Mouse (Mus musculus): ENCODE results near the gene Arhgap42.

Gene Arhgap42

GRCm38 (mm10) chr9:9037017-9037671 is 201.8 kb downstream of the Arhgap42 start:
- DNase-seq (ENCODE audit: low read depth, low spot score): no peak

DNA sequence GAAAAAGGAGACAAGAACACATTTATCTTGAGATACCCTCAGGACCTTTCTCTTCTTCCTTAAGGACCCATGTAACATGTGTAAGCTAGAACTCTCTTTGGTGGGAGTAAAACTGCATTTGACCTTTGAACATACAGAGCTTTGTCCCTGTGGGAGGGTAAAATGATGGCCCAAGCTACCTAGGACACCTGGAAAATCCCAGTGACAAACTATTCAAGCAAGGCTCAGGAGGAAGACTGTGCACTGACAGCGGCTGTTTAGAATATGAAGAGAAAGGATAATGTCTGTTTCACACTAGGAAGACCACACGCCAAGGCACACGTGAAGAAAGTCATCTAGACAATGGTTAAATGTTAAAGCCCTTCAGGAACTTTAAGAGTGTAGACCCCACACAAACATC is 211.0 kb downstream of the Arhgap42 start:
- DNase-seq (ENCODE audit: low read depth, low spot score): no peak

DNA sequence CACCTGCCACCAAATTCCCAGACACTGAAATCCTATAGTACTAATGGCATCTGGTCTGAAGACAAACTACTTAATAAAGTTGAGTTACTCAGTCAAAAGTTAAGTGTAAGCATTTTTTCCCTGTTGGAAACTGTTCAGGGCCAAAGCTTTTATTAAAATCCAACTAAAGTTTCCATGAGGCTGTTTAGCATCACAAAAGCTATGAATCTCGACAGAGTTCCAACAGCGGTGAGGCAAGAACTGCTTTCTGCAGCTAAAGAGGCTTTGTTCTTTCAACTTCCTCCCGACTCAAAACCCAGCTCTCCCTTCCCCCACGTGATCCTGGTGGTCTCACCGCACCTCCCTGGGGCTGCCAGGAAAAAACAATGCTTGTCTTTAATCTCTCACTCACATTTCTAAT is 211.5 kb downstream of the Arhgap42 start:
- peak; percentile 18 for DNase-seq (ENCODE audit: low read depth, low spot score)

- no peak for DNase-seq (ENCODE audit: low read depth, low spot score)
Measured at GRCm38 (mm10) chr9:9015108-9015507, 223.8 kb downstream of the Arhgap42 start.

- no peak for DNase-seq (ENCODE audit: low read depth, low spot score)
Measured at GRCm38 (mm10) chr9:9001170-9001569, 237.7 kb downstream of the Arhgap42 start.

DNA sequence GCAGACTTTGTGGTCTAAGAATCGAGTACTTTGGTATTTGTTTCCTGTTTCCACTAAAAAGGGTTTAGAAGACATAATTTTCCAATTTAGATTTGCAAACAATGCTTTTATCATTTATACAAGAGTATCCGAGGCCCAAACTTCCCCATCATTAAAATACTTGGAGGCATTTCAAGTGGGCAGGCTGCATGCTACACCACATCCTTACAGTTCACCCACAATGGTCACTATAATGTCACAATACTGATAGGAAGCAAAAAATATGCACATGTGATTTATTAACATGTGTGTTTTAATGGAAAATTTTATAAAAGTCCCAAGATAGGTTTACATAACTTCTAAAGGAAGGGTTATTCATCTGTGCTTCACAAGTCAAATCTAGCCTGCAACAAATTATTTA is 242.4 kb downstream of the Arhgap42 start:
- DNase-seq (ENCODE audit: low read depth, low spot score): no peak

DNA sequence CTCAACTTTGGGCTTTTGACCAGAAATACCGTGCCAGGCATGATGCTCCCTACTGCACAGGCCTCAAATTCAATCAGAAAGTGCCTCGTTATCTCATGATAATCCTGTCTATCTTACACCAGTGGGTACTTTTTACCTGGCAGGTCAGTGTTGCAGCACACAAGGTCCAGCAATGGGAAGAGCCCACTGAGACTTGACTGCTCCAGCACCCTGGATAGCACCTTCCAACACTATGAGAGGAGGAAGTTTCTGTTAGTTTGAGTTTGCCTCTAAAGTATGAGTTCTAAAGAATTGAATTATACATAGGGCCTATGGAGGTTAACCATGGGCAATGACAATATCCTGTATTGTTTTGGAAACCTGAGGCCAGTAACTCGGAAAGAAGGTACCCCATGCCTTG is 256.6 kb downstream of the Arhgap42 start:
- DNase-seq (ENCODE audit: low read depth, low spot score): no peak

DNA sequence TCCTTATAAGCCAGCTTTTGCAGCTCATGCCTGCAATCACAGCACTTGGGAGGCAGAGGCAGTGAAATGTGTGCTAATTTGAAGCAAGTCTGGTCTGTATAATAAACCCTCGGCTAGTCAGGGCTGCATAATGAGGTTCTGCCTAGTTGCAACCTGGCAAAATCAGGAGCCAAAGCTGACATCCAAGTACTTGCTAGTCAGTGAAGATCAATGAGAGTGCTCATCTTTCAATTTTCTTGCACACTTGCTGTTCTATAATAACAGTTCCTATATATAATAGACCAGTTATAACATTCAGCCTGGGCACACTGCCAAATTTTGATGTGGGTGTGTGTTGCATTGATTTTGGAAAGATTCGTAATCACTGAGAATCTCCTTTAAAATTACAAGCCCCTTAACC is 261.1 kb downstream of the Arhgap42 start:
- DNase-seq (ENCODE audit: low read depth, low spot score): no peak

DNA sequence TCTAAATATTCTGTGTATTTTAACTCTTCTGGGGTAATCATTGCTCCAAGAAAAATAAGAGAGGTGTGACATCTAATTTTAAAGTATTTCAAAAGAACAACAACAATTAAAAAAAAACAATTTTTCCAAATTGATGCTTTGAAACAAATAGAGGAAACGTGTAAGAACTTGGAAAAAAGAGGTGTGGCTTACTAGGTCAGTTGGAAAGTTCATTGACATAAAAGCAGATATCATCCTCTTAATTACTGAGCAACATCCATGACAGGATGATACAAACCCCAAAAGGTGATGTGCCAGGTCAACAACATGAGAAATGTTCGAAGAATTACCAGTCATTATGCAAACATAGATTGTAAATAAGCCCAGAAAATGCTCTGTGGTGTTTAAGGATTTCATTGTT is 267.4 kb downstream of the Arhgap42 start, which contains the start of gene Gm16485:
Gm16485 (plus strand) TSS at position 301 of the 400 bp plus-strand sequence.
- DNase-seq (ENCODE audit: low read depth, low spot score): no peak

GRCm38 (mm10) chr9:8970240-8970639 is 268.7 kb downstream of the Arhgap42 start:
- DNase-seq (ENCODE audit: low read depth, low spot score): no peak

DNA sequence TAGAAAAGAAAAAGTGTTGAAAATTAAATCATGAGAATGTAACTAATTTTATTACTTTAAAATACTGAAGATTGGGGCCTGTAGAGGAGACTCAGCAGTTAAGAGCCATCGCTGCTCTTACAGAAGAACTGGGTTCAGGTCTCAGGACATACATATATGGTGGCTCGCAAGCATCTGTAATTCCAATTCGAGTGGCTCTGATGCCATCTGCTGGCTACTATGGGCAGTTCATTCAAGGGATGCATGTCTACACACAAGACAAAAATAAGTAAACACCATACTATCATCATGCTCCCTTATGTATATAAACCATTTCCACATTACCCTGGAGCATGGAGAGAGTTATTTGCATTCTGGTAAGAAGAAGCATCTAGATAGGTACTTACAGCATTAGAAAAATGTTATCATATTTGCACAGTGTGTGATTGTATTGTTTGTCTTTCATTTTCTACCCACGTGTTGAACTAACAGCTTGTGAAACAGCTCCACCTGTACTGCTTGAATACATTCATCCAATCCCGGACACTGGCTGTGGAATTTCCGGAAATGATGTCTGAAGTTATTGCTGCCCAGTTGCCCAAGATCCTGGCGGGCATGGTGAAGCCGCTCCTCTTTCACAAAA is 274.3 kb downstream of the Arhgap42 start:
- peak; percentile 48 for DNase-seq (ENCODE audit: low read depth, low spot score)

GRCm38 (mm10) chr9:8953306-8953705 is 285.6 kb downstream of the Arhgap42 start:
- DNase-seq (ENCODE audit: low read depth, low spot score): no peak
